Mouse (Mus musculus) ES-E14 (cell line): ENCODE data around the gene Slc26a10. TPM values are rescaled to one million over a fixed set of nuclear protein-coding genes. Genes with fewer than 3 reads are reported as not detected.

ENCODE experiments used
- DNase-seq: peaks from one replicate; pipeline ENCODE4 v3.0.0-alpha.2; 2013; ENCODE audit warnings: low read depth, low spot score
- H3K27ac ChIP-seq: 2 replicates; pipeline ENCODE4 v1.5.1; 2012; ENCODE audit warnings: low read depth, mild to moderate bottlenecking, low read length, moderate library complexity, mixed read lengths; ENCODE audit not compliant: poor library complexity, insufficient read depth, severe bottlenecking
- H3K36me3 ChIP-seq: 2 replicates; pipeline ENCODE4 v1.6.1; 2012; ENCODE audit warnings: mild to moderate bottlenecking, low read length, moderate library complexity, mixed read lengths; ENCODE audit not compliant: control insufficient read depth, poor library complexity, insufficient read depth, severe bottlenecking
- H3K4me1 ChIP-seq, 2 experiments: fragments of 150-350 bp in 1 of 2; sonication (generic) in 1 of 2; 2 replicates each; pipeline ENCODE4 v1.6.1; 2012; ENCODE audit warnings: low read length in 2 of 2, mild to moderate bottlenecking in 1 of 2, mixed read lengths in 1 of 2; ENCODE audit not compliant: control insufficient read depth in 2 of 2, insufficient read depth in 2 of 2, poor library complexity in 1 of 2
- H3K4me3 ChIP-seq, 2 experiments: fragments of 150-350 bp in 1 of 2; sonication (generic) in 1 of 2; 2 replicates each; pipeline ENCODE4 v1.5.1; 2012; ENCODE audit warnings: low read length in 2 of 2, low read depth in 1 of 2, mild to moderate bottlenecking in 1 of 2, mixed read lengths in 1 of 2; ENCODE audit not compliant: insufficient read depth in 1 of 2, poor library complexity in 1 of 2, severe bottlenecking in 1 of 2
- H3K9ac ChIP-seq: 2 replicates; pipeline ENCODE4 v1.6.1; 2012; ENCODE audit warnings: low read depth, mild to moderate bottlenecking, low read length, mixed read lengths; ENCODE audit not compliant: poor library complexity, insufficient read depth, severe bottlenecking
- H3K9me3 ChIP-seq: fragments of 150-350 bp; sonication (generic); 2 replicates; pipeline ENCODE4 v1.6.1; 2012; ENCODE audit warnings: low read depth, mild to moderate bottlenecking, low read length; ENCODE audit not compliant: control insufficient read depth, insufficient read depth
- CHD2 ChIP-seq: IDR thresholded peaks from 2 replicates; pipeline ENCODE4 v1.6.1; 2014; ENCODE audit warnings: mild to moderate bottlenecking, low read depth, low read length, inconsistent platforms
- HCFC1 ChIP-seq: IDR thresholded peaks from 2 replicates; pipeline ENCODE4 v1.6.1; 2012; ENCODE audit warnings: low read length, inconsistent platforms, borderline replicate concordance; ENCODE audit not compliant: insufficient read depth
- MAFK ChIP-seq: IDR thresholded peaks from 2 replicates; pipeline ENCODE4 v1.6.1; 2014; ENCODE audit warnings: mild to moderate bottlenecking, low read depth, low read length, inconsistent platforms; ENCODE audit not compliant: insufficient read depth
- ZC3H11A ChIP-seq: IDR thresholded peaks from 2 replicates; pipeline ENCODE4 v1.6.1; 2012; ENCODE audit warnings: low read depth, mild to moderate bottlenecking, inconsistent platforms, low read length, borderline replicate concordance
- ZNF384 ChIP-seq: IDR thresholded peaks from 2 replicates; pipeline ENCODE4 v1.6.1; 2012; ENCODE audit warnings: low read depth, low read length, inconsistent platforms
- in situ Hi-C, 2 experiments: fragments of 600-800 bp; cut with MboI; formaldehyde crosslinking; loops; one replicate each; pipeline ENCODE4 v1.15.1; 2025; ENCODE audit warnings: low sequenced_read_pairs in 2 of 2, inconsistent platforms in 1 of 2; ENCODE audit not compliant: unreplicated experiment in 2 of 2
- total RNA-seq: library from RNA; depleted of rRNA; stranded (reverse); fragments of 300-350 nt; gene quantifications from 2 replicates; pipeline ENCODE4 v1.2.3, GENCODE M21; 2012

Gene Slc26a10
- total RNA-seq, 1 experiment, result 7.4 TPM

DNA sequence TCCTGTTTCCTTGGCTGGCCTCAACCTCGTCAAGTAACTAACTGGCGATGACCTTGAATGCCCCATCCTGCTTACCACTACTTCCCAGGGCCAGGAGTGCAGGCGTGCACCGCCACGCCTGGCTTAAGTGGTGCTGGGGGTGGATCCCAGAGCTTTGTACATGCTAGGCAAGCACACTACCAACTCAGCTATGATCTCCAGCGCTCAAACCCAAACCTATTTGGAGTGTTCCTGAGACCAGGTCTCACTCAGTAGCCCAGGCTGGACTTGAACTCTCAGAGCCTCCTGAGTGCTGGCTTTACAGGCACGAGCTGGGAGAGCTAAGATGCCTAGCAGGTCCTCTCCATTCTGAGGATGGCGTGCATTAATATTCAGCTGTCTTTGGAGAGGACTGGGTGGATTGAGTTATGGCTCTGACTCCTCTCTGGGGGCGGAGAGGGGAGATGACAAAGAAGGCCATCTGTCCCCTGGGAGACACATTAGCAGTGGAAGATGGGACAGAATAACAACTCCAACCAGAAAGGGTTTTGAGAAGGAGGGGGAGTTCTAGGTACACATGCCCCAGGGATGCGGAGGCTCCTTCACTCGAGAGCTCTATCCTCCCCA, 17.2 kb upstream of the Slc26a10 start:
- H3K4me3 ChIP-seq, result no peak overlapping the region
- H3K9me3 ChIP-seq, result no peaks in the 10 kb centered on the region
- peaks cover 7 to 15% of the 10 kb centered on the region in 2 experiments for H3K4me1 ChIP-seq
- peaks cover 26% of the 10 kb centered on the region; the same call in 1 of the 2 replicates for H3K36me3 ChIP-seq
- in situ Hi-C loops, result no loop called here
- no peak for DNase-seq
- TF ChIP-seq MAFK (no peak), ZNF384 (no peak), ZC3H11A (no peak)
- no peak overlapping the region for H3K27ac ChIP-seq
- H3K9ac ChIP-seq, result no peak overlapping the region

- in situ Hi-C loops, result no loop called here
- no peak for DNase-seq
- no peak for TF ChIP-seq CHD2
- TF ChIP-seq ZC3H11A, result no peak
- no peak for TF ChIP-seq ZNF384
- TF ChIP-seq HCFC1, result no peak
- no peak for TF ChIP-seq MAFK
- H3K36me3 ChIP-seq, result peaks cover 26% of the 10 kb centered on the region; the same call in 1 of the 2 replicates
- peaks cover 9 to 18% of the 10 kb centered on the region in 2 experiments for H3K4me1 ChIP-seq
- H3K4me3 ChIP-seq, result no peak overlapping the region
- no peak overlapping the region for H3K27ac ChIP-seq
- no peaks in the 10 kb centered on the region for H3K9me3 ChIP-seq
- H3K9ac ChIP-seq, result no peak overlapping the region
Observed at GRCm38 (mm10) chr10:127197104-127197503, 16.7 kb upstream of the Slc26a10 start.

DNA sequence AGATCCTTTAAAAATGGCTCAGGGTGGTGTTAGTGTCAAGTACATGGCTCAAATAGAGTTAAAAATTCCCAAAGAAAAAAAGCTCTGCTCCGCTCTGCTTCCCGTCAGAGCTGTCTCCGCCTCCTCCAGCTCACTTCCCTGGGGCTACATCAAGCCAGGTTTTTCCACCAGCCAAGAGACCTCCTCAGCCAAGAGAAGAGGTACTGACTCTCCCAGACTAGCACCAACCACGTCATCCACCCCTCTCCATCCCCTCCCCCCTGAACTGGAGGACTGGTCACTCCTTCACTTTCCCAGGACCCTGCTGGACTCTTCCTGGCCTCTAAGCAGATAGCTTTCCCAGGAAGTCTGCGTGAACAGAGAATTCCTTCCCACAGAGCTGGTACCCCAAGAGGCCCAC, 15.9 kb upstream of the Slc26a10 start:
- in situ Hi-C loops, result no loop called here
- no peak for TF ChIP-seq ZC3H11A
- TF ChIP-seq CHD2, result no peak
- H3K4me1 ChIP-seq, result peaks cover 9 to 18% of the 10 kb centered on the region in 2 experiments
- no peak for DNase-seq
- H3K9me3 ChIP-seq, result no peaks in the 10 kb centered on the region
- peaks cover 26% of the 10 kb centered on the region; the same call in 1 of the 2 replicates for H3K36me3 ChIP-seq
- peak overlapping the region in 1 of 2 experiments; percentile 85; a peak in 3 of 4 replicates for H3K4me3 ChIP-seq
- H3K27ac ChIP-seq, result peak overlapping the region; percentile 29; the same call in 1 of the 2 replicates
- 0 out of 2 replicates have a peak overlapping the region, but pooled peaks have one; percentile 14 for H3K9ac ChIP-seq

DNA sequence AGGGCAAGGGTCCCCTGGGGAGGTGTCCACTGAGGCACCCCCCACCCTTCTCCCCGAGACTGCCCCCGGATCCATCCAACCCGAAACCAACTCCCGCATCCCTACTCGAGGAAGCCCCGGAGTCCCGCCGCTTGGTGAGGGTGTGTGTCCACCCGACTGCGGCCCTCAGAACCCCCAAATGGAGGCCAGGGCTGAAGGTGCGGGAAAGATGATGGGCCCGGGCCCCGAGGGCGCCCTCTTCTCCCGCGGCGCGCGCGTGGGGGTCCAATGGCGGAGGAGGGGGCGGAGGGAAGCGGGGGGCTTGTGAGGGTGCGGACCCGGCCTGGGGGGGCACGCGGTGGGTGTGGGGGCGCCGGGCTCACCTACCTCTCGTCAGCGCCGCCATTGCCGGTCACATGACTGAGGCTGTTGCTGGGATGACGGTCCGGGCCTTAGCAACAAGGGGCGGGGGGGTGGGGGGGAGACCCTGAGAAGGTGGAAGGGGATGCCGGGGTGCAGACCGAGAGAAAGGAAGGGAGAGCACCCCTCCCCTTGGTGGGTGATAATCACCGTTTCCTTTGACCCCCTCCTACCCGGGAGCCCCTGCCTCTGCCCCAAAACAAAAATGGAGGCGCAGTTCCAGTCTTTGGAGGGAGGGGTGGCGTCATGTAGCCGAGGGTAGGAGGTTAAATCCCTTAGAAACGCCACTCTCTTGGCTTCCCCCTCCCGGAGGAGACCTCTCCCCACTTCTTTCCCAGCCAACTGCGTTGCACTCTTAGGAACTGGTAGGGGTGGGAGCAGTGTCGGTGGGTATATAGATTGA, 15.1 kb upstream of the Slc26a10 start, which contains the start of gene Dtx3:
Gene Dtx3, minus strand, starts transcription at position 401 of the 802 bp plus-strand sequence.
- Histone ChIP-seq H3K9ac (peak within 1 kb of the TSS; percentile 91), H3K9me3 (no peaks in the 10 kb centered on the region), H3K36me3 (peaks cover 22% of the 10 kb centered on the region; the same call in 1 of the 2 replicates), H3K27ac (peak within 1 kb of the TSS; percentile 75), H3K4me1 (peaks cover 9 to 27% of the 10 kb centered on the region in 2 experiments), H3K4me3 (peak within 1 kb of the TSS; percentile 85 to 98)
- in situ Hi-C loops, result no loop called here
- TF ChIP-seq ZC3H11A (no peak), CHD2 (no peak)
- no peak for DNase-seq
